Mouse (Mus musculus) CH12.LX (cell line): Measurements from ENCODE around the gene Otud7b. TPM values are rescaled to one million over a fixed set of nuclear protein-coding genes. Genes with fewer than 3 reads are reported as not detected.

ENCODE experiments used
- DNase-seq: peaks from one replicate; pipeline ENCODE4 v3.0.0-alpha.2; 2013; ENCODE audit errors: extremely low read depth
- H3K27ac ChIP-seq: 2 replicates; pipeline ENCODE4 v1.5.1; 2012; ENCODE audit warnings: low read depth, mild to moderate bottlenecking, control low read depth, moderate library complexity; ENCODE audit not compliant: insufficient read depth
- H3K27me3 ChIP-seq: replicated peaks from 2 replicates; pipeline ENCODE3; 2012; ENCODE audit warnings: inconsistent platforms
- H3K36me3 ChIP-seq, 2 experiments: replicated peaks in 1 of 2; 2 replicates each; pipeline versions ENCODE3 to v1.6.1; 2012; ENCODE audit warnings: inconsistent platforms in 1 of 2, low read length in 1 of 2, mild to moderate bottlenecking in 1 of 2, mixed read lengths in 1 of 2, moderate library complexity in 1 of 2; ENCODE audit not compliant: control insufficient read depth in 1 of 2, insufficient read depth in 1 of 2
- H3K4me1 ChIP-seq, 2 experiments: 2 replicates each; pipeline ENCODE4 v1.6.1; 2012; ENCODE audit warnings: inconsistent platforms in 1 of 2, moderate library complexity in 1 of 2; ENCODE audit not compliant: insufficient read depth in 2 of 2, control insufficient read depth in 1 of 2
- H3K4me2 ChIP-seq: 2 replicates; pipeline ENCODE4 v1.6.1; 2012; ENCODE audit warnings: low read depth, mild to moderate bottlenecking, control low read depth; ENCODE audit not compliant: poor library complexity, insufficient read depth, severe bottlenecking
- H3K4me3 ChIP-seq, 3 experiments: fragments of 150-350 bp in 1 of 3; sonication (generic) in 1 of 3; replicated peaks in 1 of 3; 2 replicates each; pipeline versions ENCODE3 to v1.5.1; 2011 to 2012; ENCODE audit warnings: low read depth in 2 of 3, low read length in 2 of 3, mild to moderate bottlenecking in 2 of 3, moderate library complexity in 2 of 3, control low read depth in 1 of 3, improper control_type of control experiment in 1 of 3, inconsistent platforms in 1 of 3, mixed read lengths in 1 of 3; ENCODE audit not compliant: poor library complexity in 1 of 3
- H3K79me2 ChIP-seq: replicated peaks from 2 replicates; pipeline ENCODE4 v1.6.1; 2012; ENCODE audit warnings: mild to moderate bottlenecking, moderate library complexity; ENCODE audit not compliant: control insufficient read depth, poor library complexity, insufficient read depth, severe bottlenecking; ENCODE audit errors: extremely low read depth
- H3K9ac ChIP-seq: 2 replicates; pipeline ENCODE4 v1.6.1; 2012; ENCODE audit warnings: low read depth, mild to moderate bottlenecking, control low read depth, moderate library complexity; ENCODE audit not compliant: insufficient read depth
- H3K9me3 ChIP-seq: replicated peaks from 2 replicates; pipeline ENCODE3; 2012; ENCODE audit warnings: low read length, inconsistent platforms, mixed read lengths
- E2F4 ChIP-seq: IDR thresholded peaks from 2 replicates; pipeline ENCODE4 v1.6.1; 2011; ENCODE audit warnings: low read depth, low read length, improper control_type of control experiment; ENCODE audit not compliant: insufficient replicate concordance
- ELF1 ChIP-seq: IDR thresholded peaks from 2 replicates; pipeline ENCODE4 v1.6.1; 2014; ENCODE audit warnings: low read depth, mild to moderate bottlenecking, inconsistent platforms, low read length, improper control_type of control experiment
- EP300 ChIP-seq: IDR thresholded peaks from 2 replicates; pipeline ENCODE4 v1.6.1; 2011; ENCODE audit warnings: low read length, improper control_type of control experiment
- ETS1 ChIP-seq: conservative IDR thresholded peaks from 2 replicates; pipeline ENCODE4 v1.6.1; 2012; ENCODE audit warnings: low read depth, mild to moderate bottlenecking, inconsistent platforms, low read length, improper control_type of control experiment, moderate library complexity
- GABPA ChIP-seq: IDR thresholded peaks from 2 replicates; pipeline ENCODE4 v1.6.1; 2012; ENCODE audit warnings: low read depth, low read length, improper control_type of control experiment, inconsistent platforms; ENCODE audit not compliant: insufficient replicate concordance
- IRF4 ChIP-seq: IDR thresholded peaks from 2 replicates; pipeline ENCODE4 v1.6.1; 2014; ENCODE audit warnings: low read depth, mild to moderate bottlenecking, inconsistent platforms, low read length, improper control_type of control experiment
- KAT2A ChIP-seq: IDR thresholded peaks from 2 replicates; pipeline ENCODE4 v1.6.1; 2012; ENCODE audit warnings: low read length, improper control_type of control experiment, inconsistent platforms; ENCODE audit not compliant: insufficient replicate concordance
- MAZ ChIP-seq: IDR thresholded peaks from 2 replicates; pipeline ENCODE4 v1.6.1; 2012; ENCODE audit warnings: low read depth, mild to moderate bottlenecking, inconsistent platforms, low read length, improper control_type of control experiment, moderate library complexity
- MEF2A ChIP-seq: IDR thresholded peaks from 2 replicates; pipeline ENCODE4 v1.6.1; 2014; ENCODE audit warnings: low read depth, mild to moderate bottlenecking, inconsistent platforms, low read length, improper control_type of control experiment, borderline replicate concordance
- MXI1 ChIP-seq: IDR thresholded peaks from 2 replicates; pipeline ENCODE4 v1.6.1; 2011; ENCODE audit warnings: mild to moderate bottlenecking, low read depth, low read length, improper control_type of control experiment
- PAX5 ChIP-seq: IDR thresholded peaks from 2 replicates; pipeline ENCODE4 v1.6.1; 2012; ENCODE audit warnings: low read length, inconsistent platforms, mixed read lengths
- POLR2AphosphoS2 ChIP-seq: IDR thresholded peaks from 2 replicates; pipeline ENCODE4 v1.6.1; 2011; ENCODE audit warnings: low read depth, low read length, improper control_type of control experiment
- RAD21 ChIP-seq: IDR thresholded peaks from 2 replicates; pipeline ENCODE4 v1.6.1; 2011; ENCODE audit warnings: low read depth, mild to moderate bottlenecking, low read length, improper control_type of control experiment, moderate library complexity
- SIN3A ChIP-seq: IDR thresholded peaks from 2 replicates; pipeline ENCODE4 v1.6.1; 2012; ENCODE audit warnings: low read length, improper control_type of control experiment, inconsistent platforms
- ZMIZ1 ChIP-seq: IDR thresholded peaks from 2 replicates; pipeline ENCODE4 v1.6.1; 2012; ENCODE audit warnings: low read depth, mild to moderate bottlenecking, inconsistent platforms, low read length, improper control_type of control experiment
- dilution Hi-C: fragments of 300-500 bp; cut with MboI; formaldehyde crosslinking; loops from 2 replicates; pipeline ENCODE4 v1.14.3; 2020; ENCODE audit warnings: low sequenced_read_pairs; ENCODE audit not compliant: extremely low pct_unique_long_range_greater_than_20kb, extremely low pct_ligation_motif_present
- in situ Hi-C: fragments of 300-500 bp; cut with MboI; formaldehyde crosslinking; loops from 3 replicates; pipeline ENCODE4 v1.14.3; 2019; ENCODE audit warnings: low sequenced_read_pairs, low pct_ligation_motif_present, low pct_unique_long_range_greater_than_20kb, mixed read lengths
- polyA plus RNA-seq: library from polyadenylated mRNA; unstranded; fragments of >175 nt; gene quantifications from 2 replicates; pipeline ENCODE4 v1.2.1, GENCODE M21; 2012; ENCODE audit warnings: low read depth; ENCODE audit not compliant: insufficient read length
- total RNA-seq, 2 experiments: library from RNA; depleted of rRNA; stranded (reverse); fragments of 300-350 nt in 1 of 2; fragments of >200 nt in 1 of 2; gene quantifications; 2 replicates each; pipeline ENCODE4 v1.2.3; 2012 to 2014

Gene Otud7b
- total and polyA plus RNA-seq, 3 experiments, result 12.3 to 17.7 (median 14.9) TPM

- in situ Hi-C loops, result no loop called here
- H3K79me2 ChIP-seq, result no peaks in the 10 kb centered on the region; the same call in 1 of the 2 replicates
- no peaks in the 10 kb centered on the region for H3K9me3 ChIP-seq
- H3K9ac ChIP-seq, result no peak overlapping the region
- peaks cover 7 to 67% of the 10 kb centered on the region in 2 experiments for H3K36me3 ChIP-seq
- H3K27ac ChIP-seq, result no peak overlapping the region
- DNase-seq, result no peak
- H3K27me3 ChIP-seq, result no peaks in the 10 kb centered on the region
- H3K4me3 ChIP-seq, result no peak overlapping the region
- dilution Hi-C loops, result no loop called here
- peaks cover 0 to 12% of the 10 kb centered on the region in 2 experiments; a peak in 2 of 4 replicates for H3K4me1 ChIP-seq
- no peak for TF ChIP-seq SIN3A
- no peak for TF ChIP-seq RAD21
- no peak for TF ChIP-seq ELF1
- TF ChIP-seq E2F4, result no peak
- TF ChIP-seq GABPA, result no peak
- TF ChIP-seq PAX5, result no peak
- TF ChIP-seq ETS1, result no peak
- TF ChIP-seq ZMIZ1, result no peak
- TF ChIP-seq MXI1, result no peak
- no peak for TF ChIP-seq KAT2A
- no peak for TF ChIP-seq EP300
- no peak overlapping the region for H3K4me2 ChIP-seq
These were observed 28.2 kb downstream of the Otud7b start for GRCm38 (mm10) chr3:96132478-96132877.

- Histone ChIP-seq H3K27ac (no peak overlapping the region), H3K27me3 (no peaks in the 10 kb centered on the region), H3K4me2 (no peak overlapping the region), H3K9me3 (no peaks in the 10 kb centered on the region), H3K79me2 (no peaks in the 10 kb centered on the region; the same call in 1 of the 2 replicates), H3K4me3 (no peak overlapping the region), H3K9ac (no peak overlapping the region), H3K36me3 (peaks cover 8 to 69% of the 10 kb centered on the region in 2 experiments), H3K4me1 (peaks cover 0 to 9% of the 10 kb centered on the region in 2 experiments; a peak in 2 of 4 replicates)
- in situ Hi-C loops (no loop called here), dilution Hi-C loops (no loop called here)
- no peak for TF ChIP-seq IRF4
- no peak for TF ChIP-seq SIN3A
- no peak for TF ChIP-seq MAZ
- TF ChIP-seq MEF2A, result no peak
- TF ChIP-seq POLR2AphosphoS2, result no peak
- TF ChIP-seq PAX5, result no peak
- no peak for DNase-seq
These were observed 29.1 kb downstream of the Otud7b start for GRCm38 (mm10) chr3:96133327-96133905.
